Mouse (Mus musculus): Measurements from ENCODE around the gene Stk40. TPM values are rescaled to one million over a fixed set of nuclear protein-coding genes. Genes with fewer than 3 reads are reported as not detected.

Stk40 gene
- polyA plus RNA-seq, 1 experiment from 2014 or later, result 28.1 TPM

GRCm38 (mm10) chr4:126150949-126151320 lies 47.2 kb downstream of the Stk40 start:
- H3K27me3 ChIP-seq (replicated peaks), result peaks cover 39% of the 10 kb centered on the region
- 76% methylated on average over 6 of the region's 6 CpGs for WGBS
- H3K9me3 ChIP-seq (replicated peaks), result no peaks in the 10 kb centered on the region
- no peak for ATAC-seq (ENCODE audit: low FRiP score)
- H3K9ac ChIP-seq (replicated peaks), result no peak overlapping the region
- peak overlapping the region; percentile 19 for H3K4me2 ChIP-seq
- peaks cover 28% of the 10 kb centered on the region for H3K4me1 ChIP-seq
- H3K27ac ChIP-seq (replicated peaks), result no peak overlapping the region
- no peaks in the 10 kb centered on the region for H3K36me3 ChIP-seq
- H3K4me3 ChIP-seq (replicated peaks), result no peak overlapping the region

- 84% methylated on average over 16 of the region's 16 CpGs for WGBS
- H3K4me3 ChIP-seq (replicated peaks), result no peak overlapping the region
- no peak overlapping the region for H3K9ac ChIP-seq (replicated peaks)
- H3K4me1 ChIP-seq, result peaks cover 28% of the 10 kb centered on the region
- H3K9me3 ChIP-seq (replicated peaks), result no peaks in the 10 kb centered on the region
- H3K4me2 ChIP-seq, result no peak overlapping the region
- ATAC-seq (ENCODE audit: low FRiP score), result no peak
- H3K27me3 ChIP-seq (replicated peaks), result peaks cover 37% of the 10 kb centered on the region
- H3K27ac ChIP-seq (replicated peaks), result no peak overlapping the region
- no peaks in the 10 kb centered on the region for H3K36me3 ChIP-seq
These were observed 48.1 kb downstream of the Stk40 start for GRCm38 (mm10) chr4:126151701-126152440.

- ATAC-seq (ENCODE audit: low FRiP score), result no peak
- Histone ChIP-seq H3K4me3 (replicated peaks) (no peak overlapping the region), H3K9me3 (replicated peaks) (no peaks in the 10 kb centered on the region), H3K9ac (replicated peaks) (no peak overlapping the region), H3K36me3 (no peaks in the 10 kb centered on the region), H3K27me3 (replicated peaks) (peaks cover 28% of the 10 kb centered on the region), H3K4me2 (no peak overlapping the region), H3K4me1 (peaks cover 22% of the 10 kb centered on the region), H3K27ac (replicated peaks) (no peak overlapping the region)
- 56% methylated on average over 14 of the region's 14 CpGs for WGBS
These were observed 49.1 kb downstream of the Stk40 start for GRCm38 (mm10) chr4:126152864-126153263.

GRCm38 (mm10) chr4:126155183-126155582 lies 51.4 kb downstream of the Stk40 start:
- H3K9me3 ChIP-seq (replicated peaks), result no peaks in the 10 kb centered on the region
- H3K27ac ChIP-seq (replicated peaks), result peak overlapping the region; percentile 56; the same call in 1 of the 2 replicates
- no peak overlapping the region for H3K4me2 ChIP-seq
- no peaks in the 10 kb centered on the region for H3K36me3 ChIP-seq
- 66% methylated on average over 4 of the region's 4 CpGs for WGBS
- H3K9ac ChIP-seq (replicated peaks), result no peak overlapping the region
- H3K4me3 ChIP-seq (replicated peaks), result no peak overlapping the region
- peaks cover 5% of the 10 kb centered on the region; the same call in 1 of the 2 replicates for H3K27me3 ChIP-seq (replicated peaks)
- 0 out of 2 replicates have a peak, but pooled peaks cover 3% of the 10 kb centered on the region for H3K4me1 ChIP-seq
- no peak for ATAC-seq (ENCODE audit: low FRiP score)

- no peaks in the 10 kb centered on the region for H3K27me3 ChIP-seq (replicated peaks)
These were observed 52.1 kb downstream of the Stk40 start for GRCm38 (mm10) chr4:126155869-126156268.

GRCm38 (mm10) chr4:126156617-126157016 lies 52.9 kb downstream of the Stk40 start:
- no peaks in the 10 kb centered on the region for H3K27me3 ChIP-seq (replicated peaks)
- no peak for ATAC-seq (ENCODE audit: low FRiP score)
- no peaks in the 10 kb centered on the region for H3K36me3 ChIP-seq
- no peaks in the 10 kb centered on the region for H3K9me3 ChIP-seq (replicated peaks)
- H3K27ac ChIP-seq (replicated peaks), result 0 out of 2 replicates have a peak overlapping the region, but pooled peaks have one; percentile 56
- no peak overlapping the region for H3K4me3 ChIP-seq (replicated peaks)
- H3K4me1 ChIP-seq, result no peaks in the 10 kb centered on the region
- H3K9ac ChIP-seq (replicated peaks), result no peak overlapping the region
- H3K4me2 ChIP-seq, result no peak overlapping the region
- 58% methylated on average over 5 of the region's 5 CpGs for WGBS

More at GRCm38 (mm10) chr4:126155869-126156268, 52.1 kb downstream of the Stk40 start:
- Histone ChIP-seq H3K4me2 (no peak overlapping the region), H3K27ac (replicated peaks) (peak overlapping the region; percentile 56), H3K9ac (replicated peaks) (no peak overlapping the region), H3K4me1 (no peaks in the 10 kb centered on the region), H3K36me3 (no peaks in the 10 kb centered on the region), H3K4me3 (replicated peaks) (no peak overlapping the region), H3K9me3 (replicated peaks) (no peaks in the 10 kb centered on the region)
- 60% methylated on average over 2 of the region's 2 CpGs for WGBS
- 0 out of 2 replicates have a peak, but pooled peaks have one; percentile 41 for ATAC-seq (ENCODE audit: low FRiP score)

GRCm38 (mm10) chr4:126157562-126157961 lies 53.8 kb downstream of the Stk40 start:
- no peaks in the 10 kb centered on the region for H3K27me3 ChIP-seq (replicated peaks)
- peaks cover 6% of the 10 kb centered on the region for H3K4me1 ChIP-seq
- no peak for ATAC-seq (ENCODE audit: low FRiP score)
- no peak overlapping the region for H3K4me2 ChIP-seq
- 91% methylated on average over 6 of the region's 6 CpGs for WGBS
- H3K4me3 ChIP-seq (replicated peaks), result no peak overlapping the region
- H3K36me3 ChIP-seq, result no peaks in the 10 kb centered on the region
- H3K9me3 ChIP-seq (replicated peaks), result no peaks in the 10 kb centered on the region
- H3K9ac ChIP-seq (replicated peaks), result no peak overlapping the region
- H3K27ac ChIP-seq (replicated peaks), result no peak overlapping the region

GRCm38 (mm10) chr4:126159455-126159854 lies 55.7 kb downstream of the Stk40 start:
- Histone ChIP-seq H3K36me3 (no peaks in the 10 kb centered on the region), H3K4me2 (no peak overlapping the region), H3K27me3 (replicated peaks) (no peaks in the 10 kb centered on the region), H3K27ac (replicated peaks) (no peak overlapping the region), H3K4me3 (replicated peaks) (no peak overlapping the region), H3K9me3 (replicated peaks) (no peaks in the 10 kb centered on the region), H3K9ac (replicated peaks) (no peak overlapping the region), H3K4me1 (peaks cover 16% of the 10 kb centered on the region)
- 76% methylated on average over 8 of the region's 8 CpGs for WGBS
- no peak for ATAC-seq (ENCODE audit: low FRiP score)

GRCm38 (mm10) chr4:126160981-126161380 lies 57.2 kb downstream of the Stk40 start:
- peaks cover 6% of the 10 kb centered on the region for H3K36me3 ChIP-seq
- ATAC-seq (ENCODE audit: low FRiP score), result no peak
- no peak overlapping the region for H3K4me2 ChIP-seq
- peaks cover 16% of the 10 kb centered on the region for H3K4me1 ChIP-seq
- 90% methylated on average over 8 of the region's 8 CpGs for WGBS
- H3K4me3 ChIP-seq (replicated peaks), result no peak overlapping the region
- H3K27ac ChIP-seq (replicated peaks), result no peak overlapping the region
- H3K9ac ChIP-seq (replicated peaks), result no peak overlapping the region
- no peaks in the 10 kb centered on the region for H3K9me3 ChIP-seq (replicated peaks)
- no peaks in the 10 kb centered on the region for H3K27me3 ChIP-seq (replicated peaks)

- H3K36me3 ChIP-seq, result peaks cover 11% of the 10 kb centered on the region
- 89% methylated on average over 6 of the region's 6 CpGs for WGBS
These were observed 57.7 kb downstream of the Stk40 start for GRCm38 (mm10) chr4:126161456-126161855.

GRCm38 (mm10) chr4:126161986-126162385 lies 58.2 kb downstream of the Stk40 start:
- Histone ChIP-seq H3K9ac (replicated peaks) (peak overlapping the region; percentile 73; the same call in 1 of the 2 replicates), H3K4me2 (peak overlapping the region; percentile 100), H3K4me3 (replicated peaks) (peak overlapping the region; percentile 59), H3K36me3 (peaks cover 16% of the 10 kb centered on the region), H3K9me3 (replicated peaks) (no peaks in the 10 kb centered on the region), H3K27ac (replicated peaks) (no peak overlapping the region), H3K4me1 (peaks cover 16% of the 10 kb centered on the region), H3K27me3 (replicated peaks) (no peaks in the 10 kb centered on the region)
- no peak for ATAC-seq (ENCODE audit: low FRiP score)
- 83% methylated on average over 9 of the region's 9 CpGs for WGBS

More at GRCm38 (mm10) chr4:126161456-126161855, 57.7 kb downstream of the Stk40 start:
- Histone ChIP-seq H3K9me3 (replicated peaks) (no peaks in the 10 kb centered on the region), H3K27ac (replicated peaks) (no peak overlapping the region), H3K4me2 (no peak overlapping the region), H3K9ac (replicated peaks) (no peak overlapping the region), H3K4me1 (peaks cover 16% of the 10 kb centered on the region), H3K27me3 (replicated peaks) (no peaks in the 10 kb centered on the region), H3K4me3 (replicated peaks) (no peak overlapping the region)
- ATAC-seq (ENCODE audit: low FRiP score), result no peak

GRCm38 (mm10) chr4:126162544-126163066 lies 58.8 kb downstream of the Stk40 start:
- Histone ChIP-seq H3K27me3 (replicated peaks) (no peaks in the 10 kb centered on the region), H3K9ac (replicated peaks) (peak overlapping the region; percentile 73), H3K4me1 (peaks cover 16% of the 10 kb centered on the region), H3K27ac (replicated peaks) (0 out of 2 replicates have a peak overlapping the region, but pooled peaks have one; percentile 23), H3K4me2 (peak overlapping the region; percentile 100), H3K4me3 (replicated peaks) (peak overlapping the region; percentile 59), H3K9me3 (replicated peaks) (no peaks in the 10 kb centered on the region), H3K36me3 (peaks cover 19% of the 10 kb centered on the region)
- ATAC-seq (ENCODE audit: low FRiP score), result peak; percentile 93
- under 1% methylated on average over 39 of the region's 44 CpGs for WGBS

All from neural tube, embryonic 15.5 days (tissue).